Mouse (Mus musculus) bone marrow macrophage, adult 2 months (primary cell): ENCODE data around the gene Git1. TPM values are rescaled to one million over a fixed set of nuclear protein-coding genes. Genes with fewer than 3 reads are reported as not detected.

Source experiments
- H3K27ac ChIP-seq: 2 replicates; pipeline ENCODE4 v1.5.1; 2012; ENCODE audit warnings: low read depth, low read length; ENCODE audit not compliant: insufficient read depth
- H3K4me1 ChIP-seq: 2 replicates; pipeline ENCODE4 v1.6.1; 2012; ENCODE audit warnings: low read length; ENCODE audit not compliant: control insufficient read depth, insufficient read depth
- H3K4me3 ChIP-seq: 2 replicates; pipeline ENCODE4 v1.5.1; 2012; ENCODE audit warnings: mild to moderate bottlenecking, low read length, moderate library complexity; ENCODE audit not compliant: insufficient read depth
- CTCF ChIP-seq: IDR thresholded peaks from 2 replicates; pipeline ENCODE4 v1.5.1; 2012; ENCODE audit warnings: low read depth, mild to moderate bottlenecking, low read length, moderate library complexity
- POLR2A ChIP-seq: IDR thresholded peaks from 2 replicates; pipeline ENCODE4 v1.6.1; 2012; ENCODE audit warnings: mild to moderate bottlenecking, low read depth, low read length, borderline replicate concordance
- polyA plus RNA-seq: library from polyadenylated mRNA; stranded (reverse); fragments of >200 nt; gene quantifications from 2 replicates; pipeline ENCODE4 v1.2.4, GENCODE M21; 2012; ENCODE audit not compliant: missing spikeins, insufficient read depth, insufficient read length

The Git1 gene
- polyA plus RNA-seq, 1 experiment = 34.0 TPM

DNA sequence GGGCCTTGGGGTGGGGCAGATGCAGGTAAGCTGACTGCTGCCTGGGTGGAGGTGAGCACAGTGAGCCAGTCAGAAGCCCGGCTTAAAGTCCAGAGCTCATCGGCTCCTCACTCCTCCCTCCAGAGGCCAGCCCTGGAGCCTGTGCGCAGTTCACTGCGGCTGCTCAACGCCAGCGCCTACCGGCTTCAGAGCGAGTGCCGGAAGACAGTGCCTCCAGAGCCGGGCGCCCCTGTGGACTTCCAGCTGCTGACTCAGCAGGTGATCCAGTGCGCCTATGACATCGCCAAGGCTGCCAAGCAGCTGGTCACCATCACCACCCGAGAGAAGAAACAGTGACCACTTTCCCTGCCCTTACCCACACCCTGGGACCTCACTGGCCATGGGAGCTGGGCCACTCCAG, 12.9 kb downstream of the Git1 start:
- peaks cover 4% of the 10 kb centered on the region for H3K4me1 ChIP-seq
- no peak for TF ChIP-seq POLR2A
- no peak for TF ChIP-seq CTCF
- H3K4me3 ChIP-seq = no peak overlapping the region
- no peak overlapping the region for H3K27ac ChIP-seq

- peaks cover 4% of the 10 kb centered on the region for H3K4me1 ChIP-seq
- no peak overlapping the region for H3K27ac ChIP-seq
- no peak overlapping the region for H3K4me3 ChIP-seq
- TF ChIP-seq POLR2A (no peak), CTCF (no peak)
Measured at GRCm38 (mm10) chr11:77506941-77507340, 13.6 kb downstream of the Git1 start.

DNA sequence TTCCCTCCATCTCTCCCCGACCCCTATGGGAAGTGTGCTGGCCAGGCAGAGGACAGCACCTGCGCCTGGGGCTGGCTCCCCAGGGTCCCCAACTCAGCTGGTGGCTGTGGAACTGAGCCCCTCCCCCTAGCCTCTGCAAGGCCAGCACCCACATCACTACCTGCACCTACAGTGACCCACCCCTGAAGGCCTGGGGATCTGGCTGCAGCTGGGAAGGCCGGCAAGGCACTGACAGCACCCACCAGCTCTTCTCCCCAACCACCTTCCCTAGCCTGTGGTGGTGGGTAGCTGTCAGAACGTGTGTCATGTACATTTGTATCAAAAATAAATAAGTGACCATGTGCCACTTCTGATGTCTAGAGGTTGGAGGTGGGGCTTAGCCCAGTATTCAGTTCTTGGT, 14.1 kb downstream of the Git1 start:
- TF ChIP-seq CTCF = no peak
- no peak for TF ChIP-seq POLR2A
- Histone ChIP-seq H3K4me3 (no peak overlapping the region), H3K27ac (no peak overlapping the region), H3K4me1 (peaks cover 8% of the 10 kb centered on the region)

DNA sequence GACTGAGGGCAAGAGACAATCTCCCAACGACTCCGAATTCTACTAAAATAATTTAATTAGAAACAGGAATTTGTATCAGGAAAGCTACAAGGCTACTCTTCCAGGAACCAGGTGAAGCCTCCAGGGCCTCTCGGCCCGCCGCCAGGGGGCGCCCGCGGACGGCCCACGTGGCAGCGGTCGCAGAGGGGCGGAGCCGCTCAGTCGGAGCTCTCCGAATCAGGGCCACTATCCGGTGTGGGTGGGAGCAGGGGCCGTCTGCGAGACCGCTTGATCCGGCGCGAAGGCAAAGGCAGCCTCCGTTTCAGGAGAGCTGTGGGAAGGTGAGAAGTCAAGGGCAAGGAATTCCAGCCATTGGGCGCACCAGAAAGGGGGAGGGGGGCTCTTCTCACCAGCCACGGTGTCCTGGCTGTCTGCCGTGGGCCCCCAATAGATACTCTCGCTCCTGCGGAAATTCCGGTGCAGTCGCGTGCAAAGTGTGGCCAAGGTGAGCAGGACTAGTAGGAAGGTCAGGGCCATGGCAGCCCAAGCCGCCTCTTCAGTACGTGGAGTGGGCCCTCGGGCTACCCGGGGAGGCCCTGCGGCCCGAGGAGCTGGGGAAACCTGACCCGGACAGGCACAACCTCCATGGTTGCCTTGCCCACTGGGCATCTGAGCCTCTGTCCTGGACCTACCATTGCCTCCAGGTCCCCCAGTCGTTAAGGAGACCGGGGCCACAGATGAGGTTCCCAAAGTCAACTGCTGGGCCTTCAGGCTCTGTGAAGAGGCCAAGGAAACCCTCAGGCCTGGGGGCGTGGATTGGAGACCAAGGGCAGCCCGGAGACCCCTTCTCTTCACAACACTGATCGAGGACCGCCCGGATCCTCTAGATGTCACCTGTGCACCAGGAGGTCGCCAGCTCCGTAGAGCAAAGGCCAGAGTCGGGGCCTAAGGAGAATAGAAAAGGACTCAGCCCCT, 15.0 kb downstream of the Git1 start:
- TF ChIP-seq POLR2A (no peak), CTCF (peak; percentile 98)
- Histone ChIP-seq H3K4me1 (peaks cover 10% of the 10 kb centered on the region), H3K27ac (no peak overlapping the region), H3K4me3 (peak overlapping the region; percentile 52)

DNA sequence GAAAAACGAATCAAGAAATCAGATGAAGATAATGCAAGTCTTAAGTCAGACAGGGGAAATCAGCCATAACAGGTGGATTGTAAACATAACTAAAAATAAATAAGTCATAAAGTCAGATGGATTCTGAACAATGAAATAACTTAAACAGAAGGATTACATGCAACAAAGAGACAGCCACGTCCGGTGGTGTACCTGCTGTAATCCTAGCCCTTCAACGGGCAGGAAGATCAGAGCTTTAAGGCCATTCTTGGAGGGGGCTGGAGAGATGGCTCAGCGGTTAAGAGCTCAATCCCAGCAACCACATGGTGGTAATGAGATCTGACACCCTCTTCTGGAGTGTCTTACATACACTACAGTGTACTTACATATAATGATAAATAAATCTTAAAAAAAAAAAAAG, 18.0 kb downstream of the Git1 start:
- Histone ChIP-seq H3K27ac (no peak overlapping the region), H3K4me1 (peaks cover 15% of the 10 kb centered on the region), H3K4me3 (no peak overlapping the region)
- TF ChIP-seq POLR2A (no peak), CTCF (no peak)

- TF ChIP-seq POLR2A (no peak), CTCF (no peak)
- H3K4me1 ChIP-seq = peaks cover 23% of the 10 kb centered on the region
- H3K27ac ChIP-seq = peak overlapping the region; percentile 40
- H3K4me3 ChIP-seq = peak overlapping the region; percentile 74
Measured at GRCm38 (mm10) chr11:77512891-77513810, 19.8 kb downstream of the Git1 start.

DNA sequence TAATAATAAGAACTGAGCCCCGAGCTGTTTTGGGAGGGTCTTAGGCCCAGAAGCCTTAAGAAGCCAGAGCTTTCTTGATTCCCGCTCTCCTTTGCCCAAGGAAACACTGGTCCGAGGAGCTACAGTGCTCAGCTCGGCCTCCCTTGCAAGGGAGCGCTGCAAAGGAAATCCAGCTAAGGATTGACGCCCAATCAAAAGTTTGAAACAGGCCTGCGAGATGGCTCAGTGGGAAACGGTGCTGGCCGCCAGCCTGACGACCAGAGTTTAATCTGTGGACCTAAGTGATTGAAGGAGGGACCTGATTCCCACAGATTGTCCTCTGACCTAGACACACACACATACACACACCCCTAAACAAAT, 20.4 kb downstream of the Git1 start:
- TF ChIP-seq POLR2A (no peak), CTCF (no peak)
- Histone ChIP-seq H3K27ac (peak overlapping the region; percentile 40), H3K4me3 (peak overlapping the region; percentile 74), H3K4me1 (peaks cover 25% of the 10 kb centered on the region)

DNA sequence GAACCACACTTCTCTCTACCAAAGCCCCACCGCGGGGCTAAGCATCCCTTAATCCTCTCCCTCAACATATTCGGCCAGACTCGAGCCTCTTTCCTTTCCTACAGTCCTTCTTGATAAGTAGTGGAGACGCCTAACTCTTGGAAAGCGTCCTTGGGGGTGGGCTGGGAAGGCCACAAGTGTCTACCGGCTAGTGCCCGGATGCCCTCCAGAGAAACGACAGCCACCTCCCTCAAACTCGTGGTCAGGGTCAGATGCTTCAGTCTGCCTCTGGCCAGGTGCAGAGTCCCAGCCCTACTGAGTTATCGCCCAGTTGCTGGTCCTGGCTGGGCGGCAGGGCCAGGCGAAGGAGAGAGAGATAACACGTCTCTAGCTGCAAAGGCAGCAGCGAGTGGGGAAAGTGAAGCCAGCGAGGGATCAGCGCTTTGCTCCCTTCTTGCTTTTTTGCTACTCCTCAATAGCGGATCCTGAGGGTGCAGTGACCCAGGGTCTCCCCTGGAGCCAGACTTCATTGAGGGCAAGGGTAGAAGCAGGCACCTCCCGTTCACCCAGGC, 21.0 kb downstream of the Git1 start:
- H3K4me3 ChIP-seq = peak overlapping the region; percentile 74
- H3K27ac ChIP-seq = peak overlapping the region; percentile 46
- H3K4me1 ChIP-seq = peaks cover 29% of the 10 kb centered on the region
- TF ChIP-seq POLR2A (no peak), CTCF (no peak)

- H3K4me1 ChIP-seq = peaks cover 36% of the 10 kb centered on the region
- TF ChIP-seq CTCF = no peak
- TF ChIP-seq POLR2A = peak; percentile 30; the same call in 1 of the 2 replicates
- peak within 1 kb of the TSS; percentile 74 for H3K4me3 ChIP-seq
- H3K27ac ChIP-seq = peak within 1 kb of the TSS; percentile 46
Measured at GRCm38 (mm10) chr11:77514832-77515636, 21.7 kb downstream of the Git1 start, which contains the start of gene Abhd15. Gene Abhd15, plus strand, starts transcription at chr11:77515121.
